Mouse (Mus musculus): Measurements from ENCODE around the gene Ap2m1.

Gene Ap2m1

DNA sequence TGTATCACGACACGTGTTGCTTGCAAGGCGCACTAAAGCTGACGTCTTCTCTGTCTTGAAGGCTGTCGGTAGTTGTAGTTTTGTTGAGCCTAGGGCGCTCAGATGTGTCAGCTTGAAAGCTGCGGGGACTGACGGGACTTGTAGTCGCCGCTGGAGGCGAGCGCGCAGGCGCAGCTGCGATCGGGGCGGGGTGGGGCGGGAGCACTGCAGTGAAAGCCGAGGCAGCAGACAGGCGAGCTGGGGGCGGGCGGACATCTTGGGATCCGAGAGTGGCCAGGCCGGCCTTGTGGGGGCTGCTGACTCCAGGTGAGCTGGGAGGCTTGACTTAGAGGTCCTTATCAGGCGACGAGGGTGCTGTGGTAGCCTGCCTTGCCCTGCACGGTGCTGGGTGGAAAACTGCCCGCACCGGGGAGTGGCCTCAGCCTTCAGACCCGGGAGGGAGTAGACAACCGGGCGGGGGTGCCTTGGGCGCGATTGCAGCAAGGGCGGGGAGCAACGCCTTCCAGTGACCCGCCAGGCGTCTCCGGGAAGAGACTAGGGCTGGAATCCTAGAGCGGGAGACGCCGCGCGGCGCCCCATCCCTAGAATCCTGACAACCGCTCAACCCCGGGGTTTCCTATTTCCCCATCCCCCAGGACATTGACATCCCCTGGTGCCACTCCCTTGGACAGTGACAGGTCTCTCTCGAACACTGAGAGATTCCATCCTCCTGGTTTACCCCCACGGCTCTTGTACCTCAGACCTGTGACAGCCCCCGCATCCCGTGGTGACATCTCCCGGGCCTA, at the start of gene Ap2m1:
Ap2m1 (plus strand) TSS at position 183 of the 785 bp plus-strand sequence.
- in situ Hi-C loops (cut with MseI, MboI): no loop called here

GRCm38 (mm10) chr16:20486048-20486447, 49.2 kb upstream of the Ap2m1 start:
- in situ Hi-C loops (cut with MseI, MboI): loop anchor here in 1 of 2 experiments (10.0 kb wide), 2 partner anchors 181 to 261 kb away; partner anchors contain the start of gene Parl

GRCm38 (mm10) chr16:20488151-20488550, 47.1 kb upstream of the Ap2m1 start:
- in situ Hi-C loops (cut with MseI, MboI): loop anchor here in 1 of 2 experiments (10.0 kb wide), 2 partner anchors 183 to 263 kb away; partner anchors contain the start of gene Parl

DNA sequence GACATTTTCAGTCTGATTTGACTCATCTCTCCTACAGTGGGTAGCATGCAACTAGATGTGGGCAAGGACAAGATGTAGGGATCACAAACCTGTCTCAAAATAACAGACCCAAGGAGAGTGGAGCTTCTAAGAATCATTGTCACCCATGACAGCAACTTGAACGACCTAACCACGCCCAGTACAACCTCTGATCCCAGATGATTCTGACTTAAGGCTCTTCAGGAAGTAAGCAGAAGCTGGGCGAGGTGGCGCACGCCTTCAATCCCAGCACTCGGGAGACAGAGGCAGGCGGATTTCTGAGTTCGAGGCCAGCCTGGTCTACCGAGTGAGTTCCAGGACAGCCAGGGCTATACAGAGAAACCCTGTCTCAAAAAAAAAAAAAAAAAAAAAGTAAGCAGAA, 46.5 kb upstream of the Ap2m1 start:
- in situ Hi-C loops (cut with MseI, MboI): loop anchor here in 1 of 2 experiments (10.0 kb wide), 2 partner anchors 184 to 264 kb away; partner anchors contain the start of gene Parl

DNA sequence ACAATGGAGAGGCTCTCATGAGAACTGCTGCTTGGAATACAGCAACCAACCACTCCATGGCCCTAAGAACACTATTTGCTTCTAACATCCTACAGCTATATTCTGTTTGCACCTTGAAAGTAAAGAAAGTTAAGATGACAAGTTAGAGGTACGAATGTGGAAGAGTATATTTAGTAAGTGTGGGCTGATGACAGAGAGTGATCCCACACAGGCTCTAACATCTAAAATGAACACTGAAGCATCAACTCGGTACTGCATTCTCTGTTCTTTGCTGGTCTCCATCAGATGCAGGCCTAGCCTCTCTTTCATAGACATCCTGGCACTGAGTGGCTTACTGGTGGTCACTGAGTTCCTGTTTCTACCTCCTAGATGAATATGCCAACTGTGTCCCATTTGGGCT, 46.0 kb upstream of the Ap2m1 start:
- in situ Hi-C loops (cut with MseI, MboI): loop anchor here in 1 of 2 experiments (10.0 kb wide), 2 partner anchors 184 to 264 kb away; partner anchors contain the start of gene Parl

DNA sequence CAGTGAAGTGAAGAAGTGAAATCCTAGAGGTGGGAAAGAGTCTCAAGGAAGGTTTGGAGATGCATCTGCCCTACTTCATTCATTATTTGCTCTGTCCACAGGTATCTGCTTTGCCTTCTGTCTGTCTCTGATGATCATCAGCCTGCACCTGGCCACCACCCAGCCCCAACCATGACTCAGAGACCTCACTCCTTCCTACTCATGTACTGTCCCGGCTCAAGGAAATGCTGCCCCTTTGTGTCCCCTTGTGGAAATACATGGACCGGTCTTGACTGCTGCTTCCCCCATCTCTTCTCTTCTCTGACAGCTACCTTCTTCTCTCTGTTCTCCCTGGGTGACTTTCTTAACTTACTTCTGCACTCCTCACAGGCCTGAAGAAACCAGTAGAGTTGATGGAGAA, 44.7 kb upstream of the Ap2m1 start:
- in situ Hi-C loops (cut with MseI, MboI): no loop called here

DNA sequence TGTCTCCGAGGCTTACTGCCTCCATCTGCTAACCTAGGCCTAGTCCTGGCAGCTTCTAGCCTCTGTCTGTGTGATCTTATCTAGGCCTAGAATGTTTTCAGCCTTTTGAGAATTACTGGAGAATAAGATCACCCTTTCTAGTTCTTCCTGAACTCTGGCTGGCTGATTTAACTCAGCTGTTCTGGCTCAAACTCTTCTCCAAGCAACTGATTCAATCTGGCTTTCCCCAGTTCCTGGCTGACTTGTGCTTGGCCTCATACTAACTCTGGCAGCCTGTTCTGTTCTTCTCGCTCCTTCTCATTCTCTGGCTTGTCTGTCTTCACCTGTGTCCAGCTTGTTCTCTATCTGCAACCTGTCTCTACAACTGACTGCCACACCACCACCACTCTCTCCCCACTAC, 44.0 kb upstream of the Ap2m1 start:
- in situ Hi-C loops (cut with MseI, MboI): no loop called here

DNA sequence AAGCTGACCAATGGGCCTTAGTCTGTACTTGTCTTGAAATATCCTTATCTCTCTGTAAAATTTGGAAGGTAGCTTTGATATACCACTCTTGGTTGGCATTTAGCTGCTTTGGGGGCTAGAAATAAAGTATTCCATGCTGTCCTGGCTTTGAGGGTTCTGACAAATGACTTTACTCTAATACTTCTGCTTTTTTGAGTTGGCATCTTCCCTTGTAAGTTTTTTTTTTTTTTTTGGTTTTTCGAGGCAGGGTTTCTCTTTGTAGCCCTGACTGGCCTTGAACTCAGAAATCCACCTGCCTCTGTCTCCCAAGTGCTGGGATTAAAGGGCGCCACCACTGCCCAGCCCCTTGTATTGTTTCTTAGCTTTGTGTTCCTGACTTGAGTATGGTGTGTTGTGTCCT, 41.8 kb upstream of the Ap2m1 start:
- in situ Hi-C loops (cut with MseI, MboI): no loop called here

- in situ Hi-C loops (cut with MseI, MboI): no loop called here
These were observed 38.3 kb upstream of the Ap2m1 start for GRCm38 (mm10) chr16:20496671-20497600.

GRCm38 (mm10) chr16:20497980-20498676, 37.1 kb upstream of the Ap2m1 start:
- in situ Hi-C loops (cut with MseI, MboI): no loop called here

DNA sequence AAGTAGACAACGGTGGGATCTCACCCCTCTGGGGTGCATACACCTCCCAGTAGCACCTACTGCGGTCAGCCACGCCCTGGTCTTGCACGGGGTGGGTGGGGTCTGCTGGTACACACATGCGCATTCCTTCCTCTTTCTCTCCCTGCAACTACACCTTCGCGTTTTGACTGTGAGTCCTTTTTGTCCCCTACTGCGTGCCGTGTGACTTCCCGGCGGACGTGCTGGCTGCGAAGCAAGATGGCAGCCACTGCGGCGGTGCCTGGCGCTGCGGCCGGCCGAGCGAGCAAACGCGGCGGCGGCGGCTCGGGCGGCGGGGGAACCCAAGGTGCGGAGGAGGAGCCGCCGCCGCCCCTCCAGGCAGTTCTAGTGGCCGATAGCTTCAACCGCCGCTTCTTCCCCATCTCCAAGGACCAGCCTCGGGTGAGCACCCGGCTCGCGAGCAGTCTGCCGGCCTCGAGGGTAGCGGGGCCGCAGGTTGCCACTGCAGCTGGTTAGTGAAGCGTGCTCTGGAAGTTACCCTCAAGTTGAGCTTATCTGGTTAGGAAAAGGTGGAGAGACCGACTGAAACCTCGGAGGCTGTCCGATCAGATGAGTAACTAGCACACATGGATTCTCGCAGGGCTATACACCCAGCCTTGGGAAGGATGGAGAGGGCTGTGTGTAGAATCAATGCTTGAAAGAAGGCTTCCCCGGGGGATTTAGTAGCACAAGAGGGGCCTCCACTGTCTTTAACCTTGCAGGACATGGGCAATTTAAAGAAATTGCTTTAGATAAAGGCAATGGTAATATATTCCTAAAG, 36.4 kb upstream of the Ap2m1 start, which contains the start of gene Eif2b5:
Eif2b5 (plus strand) TSS at position 141 of the 799 bp plus-strand sequence.
- in situ Hi-C loops (cut with MseI, MboI): no loop called here

GRCm38 (mm10) chr16:20506000-20506399, 29.3 kb upstream of the Ap2m1 start:
- in situ Hi-C loops (cut with MseI, MboI): loop anchor here (10.0 kb wide), 1 partner anchor 139 kb away; no protein-coding TSS in a partner anchor

DNA sequence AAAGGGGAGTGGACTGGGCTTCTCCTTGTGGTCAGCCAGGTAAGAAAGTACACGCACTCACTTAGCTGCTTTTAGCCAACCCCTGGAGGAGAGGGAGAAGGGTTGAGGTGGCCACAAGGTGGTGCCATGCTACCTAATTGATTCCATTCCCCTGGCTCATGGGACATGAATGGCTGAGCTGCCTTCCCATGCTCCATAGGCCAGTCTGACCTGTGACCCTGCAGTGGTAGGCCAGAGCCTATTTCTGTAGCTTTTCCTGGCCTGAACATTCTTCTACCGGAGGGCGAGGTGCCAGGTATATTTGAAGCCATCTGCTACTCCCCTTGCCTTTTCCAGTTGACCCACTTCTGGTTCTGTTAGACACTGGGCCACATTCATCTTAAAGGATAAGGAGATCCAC, 25.9 kb upstream of the Ap2m1 start:
- in situ Hi-C loops (cut with MseI, MboI): loop anchor here (10.0 kb wide), 1 partner anchor 135 kb away; no protein-coding TSS in a partner anchor

GRCm38 (mm10) chr16:20511277-20511847, 23.9 kb upstream of the Ap2m1 start:
- in situ Hi-C loops (cut with MseI, MboI): no loop called here

- in situ Hi-C loops (cut with MseI, MboI): no loop called here
These were observed 19.2 kb upstream of the Ap2m1 start for GRCm38 (mm10) chr16:20516032-20516431.

GRCm38 (mm10) chr16:20516726-20517201, 18.5 kb upstream of the Ap2m1 start, which contains the start of gene Dvl3:
Dvl3 (plus strand) TSS chr16:20516982.
- in situ Hi-C loops (cut with MseI, MboI): no loop called here

- in situ Hi-C loops (cut with MseI, MboI): no loop called here
These were observed 18.1 kb upstream of the Ap2m1 start for GRCm38 (mm10) chr16:20517216-20517615.

DNA sequence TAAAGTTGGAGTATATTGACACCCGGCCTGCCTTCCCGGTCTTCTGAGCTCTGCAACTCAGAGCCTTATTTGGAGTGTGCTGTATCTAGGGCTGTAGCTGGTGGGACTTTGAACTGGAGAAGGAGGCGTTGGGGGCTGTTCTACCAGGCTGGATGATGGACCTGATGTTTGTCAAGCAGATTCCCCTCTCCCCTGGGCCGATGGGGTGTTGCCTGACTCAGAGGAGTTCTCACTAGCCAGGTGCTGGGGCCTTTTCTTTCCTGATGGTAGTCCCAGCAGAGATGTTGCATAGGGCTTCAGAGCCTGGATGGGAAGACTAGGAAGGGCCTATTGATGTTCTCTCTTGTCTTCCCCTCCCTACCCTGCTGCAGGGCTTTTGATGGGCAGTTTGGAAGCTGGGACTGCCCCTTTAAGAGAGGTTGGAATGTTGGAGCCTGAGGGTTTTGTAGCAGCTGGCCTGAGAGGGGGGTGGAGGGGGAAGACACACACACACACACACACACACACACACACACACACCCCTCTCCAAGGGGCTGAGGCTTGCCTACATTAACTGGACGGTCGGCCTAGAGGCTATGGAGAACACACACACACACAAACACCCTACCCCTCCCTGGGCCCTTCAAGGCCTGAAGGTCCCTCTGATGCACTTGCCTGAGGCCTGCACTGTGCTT, 17.4 kb upstream of the Ap2m1 start:
- in situ Hi-C loops (cut with MseI, MboI): no loop called here

DNA sequence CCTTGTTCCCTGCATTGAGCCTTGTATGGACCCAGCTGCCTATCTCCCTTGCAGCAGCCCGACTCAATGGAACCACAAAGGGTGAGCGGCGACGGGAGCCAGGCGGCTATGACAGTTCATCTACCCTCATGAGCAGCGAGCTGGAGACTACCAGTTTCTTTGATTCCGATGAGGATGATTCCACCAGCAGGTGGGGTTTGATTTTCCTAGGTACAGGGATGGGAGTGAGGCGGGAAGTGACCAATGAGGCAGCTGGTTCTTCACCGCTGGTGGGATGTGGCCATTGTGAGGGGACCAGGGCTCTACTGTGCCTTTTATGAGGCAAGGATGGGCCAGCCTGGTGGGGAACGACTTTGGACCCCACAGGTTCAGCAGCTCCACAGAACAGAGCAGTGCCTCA, 11.4 kb upstream of the Ap2m1 start:
- in situ Hi-C loops (cut with MseI, MboI): no loop called here
